Mouse (Mus musculus) liver, postnatal 0 days (tissue): ENCODE data around the gene Anapc16.

Experiments
- CTCF ChIP-seq: sonication (generic); IDR thresholded peaks from 2 replicates; pipeline ENCODE4 v1.5.1; 2016; ENCODE audit warnings: antibody characterized with exemption, low read depth
- EP300 ChIP-seq: IDR thresholded peaks from 2 replicates; pipeline ENCODE4 v1.6.1; 2016; ENCODE audit warnings: antibody characterized with exemption, low read depth, mild to moderate bottlenecking

GRCm38 (mm10) chr10:59965362-59965695 is 37.6 kb downstream of the Anapc16 start:
- TF ChIP-seq CTCF (no peak), EP300 (no peak)
